Comparison of ENCODE assay signal across 8 mouse cellular contexts in genomic region chr19:4214071-4214770, GRCm38 (mm10). TPM values are rescaled to one million over a fixed set of nuclear protein-coding genes. Genes with fewer than 3 reads are reported as not detected.
DNase-seq lines count a peak whose midpoint lies in the region; ATAC-seq and TF ChIP-seq lines count a peak whose summit lies in the region.

TSS of gene Clcf1 (plus strand) at chr19:4214238.
TSS of gene AC109138.7 (plus strand) at chr19:4214357.

- H3K27ac ChIP-seq in heart, embryonic 13.5 days (replicated peaks), result peak within 1 kb of the TSS; percentile 73
- no peak within 1 kb of the TSS for H3K27ac ChIP-seq in midbrain, embryonic 11.5 days (ENCODE audit: low read depth, low read length)
- H3K27ac ChIP-seq in stomach, postnatal 0 days (replicated peaks), result peak within 1 kb of the TSS; percentile 93

- ATAC-seq in heart, embryonic 13.5 days (ENCODE audit: extremely low read depth, insufficient number of reproducible peaks, low FRiP score, low TSS enrichment), result 0 out of 2 replicates have a peak, but pooled peaks have one; percentile 20
- peak; percentile 54; the same call in 1 of the 2 replicates for ATAC-seq in midbrain, embryonic 11.5 days (ENCODE audit: low FRiP score)
- peak; percentile 72 for ATAC-seq in stomach, postnatal 0 days (ENCODE audit: low FRiP score, low TSS enrichment)

- peak within 1 kb of the TSS; percentile 89 for H3K9ac ChIP-seq in heart, embryonic 13.5 days
- H3K9ac ChIP-seq in midbrain, embryonic 11.5 days (ENCODE audit: low read length), result peak within 1 kb of the TSS; percentile 70
- peak within 1 kb of the TSS; percentile 91 for H3K9ac ChIP-seq in stomach, postnatal 0 days (ENCODE audit: low read length)

- peaks cover 58% of the 10 kb centered on the region for H3K4me1 ChIP-seq in heart, embryonic 13.5 days
- peaks cover 25% of the 10 kb centered on the region for H3K4me1 ChIP-seq in midbrain, embryonic 11.5 days (ENCODE audit: control insufficient read depth, insufficient read depth, low read length)
- H3K4me1 ChIP-seq in stomach, postnatal 0 days (replicated peaks; ENCODE audit: control insufficient read depth, insufficient read depth), result peaks cover 4% of the 10 kb centered on the region

- WGBS in heart, embryonic 13.5 days, result 0% methylated on average over 49 of the region's 49 CpGs
- WGBS in midbrain, embryonic 11.5 days, result under 1% methylated on average over 43 of the region's 49 CpGs
- under 1% methylated on average over 46 of the region's 49 CpGs for WGBS in stomach, postnatal 0 days

- H3K9me3 ChIP-seq in heart, embryonic 13.5 days, result no peaks in the 10 kb centered on the region
- H3K9me3 ChIP-seq in midbrain, embryonic 11.5 days (ENCODE audit: control insufficient read depth, low read length), result no peaks in the 10 kb centered on the region
- H3K9me3 ChIP-seq in stomach, postnatal 0 days (ENCODE audit: control insufficient read depth, low read length), result no peaks in the 10 kb centered on the region

- no peak for TF ChIP-seq EP300 in stomach, postnatal 0 days (optimal IDR thresholded peaks at IDR 0.05)

- H3K36me3 ChIP-seq in heart, embryonic 13.5 days, result no peaks in the 10 kb centered on the region
- H3K36me3 ChIP-seq in midbrain, embryonic 11.5 days (ENCODE audit: control insufficient read depth, insufficient read depth, low read length), result no peaks in the 10 kb centered on the region
- no peaks in the 10 kb centered on the region for H3K36me3 ChIP-seq in stomach, postnatal 0 days (ENCODE audit: control insufficient read depth, insufficient read depth, low read length)

- DNase-seq in kidney, adult 18-20 months, result peak; percentile 63
- DNase-seq in kidney, adult 9 months, result no peak
- peak; percentile 69 for DNase-seq in adrenal gland, postnatal 25 days
- peak; percentile 73 to 84 for DNase-seq in kidney, postnatal 4 days
- peak; percentile 93 for DNase-seq in midbrain, embryonic 11.5 days (ENCODE audit: low spot score, missing footprints)
- peak; percentile 76 for DNase-seq in stomach, postnatal 0 days (ENCODE audit: low spot score)
- no peak for DNase-seq in layer of hippocampus, adult 9-11 months

- H3K27me3 ChIP-seq in heart, embryonic 13.5 days (replicated peaks), result peaks cover 89% of the 10 kb centered on the region
- peaks cover 48% of the 10 kb centered on the region for H3K27me3 ChIP-seq in midbrain, embryonic 11.5 days (ENCODE audit: control insufficient read depth, insufficient read depth, low read length)
- H3K27me3 ChIP-seq in stomach, postnatal 0 days (ENCODE audit: control insufficient read depth, insufficient read depth, low read length), result no peaks in the 10 kb centered on the region; the same call in 1 of the 2 replicates

- no peak for TF ChIP-seq CTCF in stomach, postnatal 0 days (IDR thresholded peaks at IDR 0.05; ENCODE audit: low read depth)

- H3K4me2 ChIP-seq in heart, embryonic 13.5 days, result peak within 1 kb of the TSS; percentile 99
- H3K4me2 ChIP-seq in midbrain, embryonic 11.5 days, result peak within 1 kb of the TSS; percentile 98
- H3K4me2 ChIP-seq in stomach, postnatal 0 days (replicated peaks; ENCODE audit: low read depth), result peak within 1 kb of the TSS; percentile 97

- H3K4me3 ChIP-seq in heart, embryonic 13.5 days, result peak within 1 kb of the TSS; percentile 74
- H3K4me3 ChIP-seq in midbrain, embryonic 11.5 days (ENCODE audit: low read depth, low read length), result peak within 1 kb of the TSS; percentile 58
- peak within 1 kb of the TSS; percentile 79 for H3K4me3 ChIP-seq in stomach, postnatal 0 days (ENCODE audit: low read depth, low read length)

RNA-seq across cellular contexts. Expression of gene Clcf1, which starts in this region (rescaled TPM):
- 11.0 and 14.5 TPM in 2 replicates for total RNA-seq in adrenal gland, postnatal 25 days (2021)
- polyA plus RNA-seq in heart, embryonic 13.5 days (2015; fragmentation: Nextera tagmentation; extraction: Ambion mirVana), result 1.1 and 1.9 TPM in 2 replicates
- 0.31 and 0.32 TPM in 2 replicates for polyA plus RNA-seq in midbrain, embryonic 11.5 days (2014; fragmentation: Nextera tagmentation; extraction: Ambion mirVana)
- 3.2 and 3.6 TPM in 2 replicates for polyA plus RNA-seq in stomach, postnatal 0 days (2015; fragmentation: Nextera tagmentation; extraction: Ambion mirVana)

RNA-seq across cellular contexts. Expression of gene AC109138.7, which starts in this region (rescaled TPM):
- total RNA-seq in adrenal gland, postnatal 25 days (2021), result not detected in 2 replicates
- polyA plus RNA-seq in heart, embryonic 13.5 days (2015; fragmentation: Nextera tagmentation; extraction: Ambion mirVana), result not detected in 2 replicates
- polyA plus RNA-seq in midbrain, embryonic 11.5 days (2014; fragmentation: Nextera tagmentation; extraction: Ambion mirVana), result not detected in 2 replicates
- polyA plus RNA-seq in stomach, postnatal 0 days (2015; fragmentation: Nextera tagmentation; extraction: Ambion mirVana), result not detected in 2 replicates

Comparison
In these comparisons a context has a peak if more than half of its experiments do, and no peak if none do; other contexts are left out.
1. DNase-seq: peak in kidney, adult 18-20 months (single experiment), adrenal gland, postnatal 25 days (single experiment), kidney, postnatal 4 days (2 of 2) and stomach, postnatal 0 days (single experiment); none in kidney, adult 9 months (single experiment) and layer of hippocampus, adult 9-11 months (single experiment).
2. Peak in DNase-seq, ATAC-seq, H3K4me3 ChIP-seq, H3K9ac ChIP-seq and H3K4me2 ChIP-seq in midbrain, embryonic 11.5 days; RNA of the genes that start here not detected or under 1 TPM.
3. ATAC-seq: peak in every context shown above with its lines; median percentile 72 in stomach, postnatal 0 days; 54 in midbrain, embryonic 11.5 days; 20 in heart, embryonic 13.5 days.
4. Peak in every context shown above with its lines, with median percentiles within 50 percentile points of each other: H3K4me2 ChIP-seq, H3K4me3 ChIP-seq and H3K9ac ChIP-seq.